Mouse (Mus musculus) liver, embryonic 14.5 days (tissue): ENCODE data around the gene Ltb4r2.

Source experiments
- CTCF ChIP-seq: IDR thresholded peaks from 2 replicates; pipeline ENCODE4 v1.5.1; 2016; ENCODE audit warnings: antibody characterized with exemption, low read depth, control low read depth
- EP300 ChIP-seq: IDR thresholded peaks from 2 replicates; pipeline ENCODE4 v1.6.1; 2016; ENCODE audit warnings: antibody characterized with exemption, low read depth

DNA sequence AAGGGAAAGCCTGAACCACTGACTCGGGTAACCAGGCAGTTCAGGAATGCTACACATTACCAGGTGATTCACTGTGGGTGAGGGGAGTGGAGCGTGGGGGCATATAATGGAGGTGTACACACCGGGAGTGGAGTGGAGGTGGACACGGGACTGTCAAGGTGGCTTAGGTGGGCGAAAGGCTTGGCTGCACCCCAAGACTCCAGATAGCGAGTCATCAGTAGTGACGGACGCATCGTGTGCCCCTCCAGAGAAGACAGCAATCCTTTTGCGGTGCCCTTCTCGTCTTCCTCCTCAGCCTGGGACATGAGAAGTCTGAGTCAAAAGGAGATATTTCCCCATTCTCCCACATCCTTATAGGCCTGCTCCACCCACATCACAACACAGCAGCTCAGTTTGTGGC lies 16.6 kb downstream of the Ltb4r2 start:
- TF ChIP-seq CTCF = no peak
- TF ChIP-seq EP300 = no peak
